Mouse (Mus musculus): Measurements from ENCODE around the gene Neil1. TPM values are rescaled to one million over a fixed set of nuclear protein-coding genes. Genes with fewer than 3 reads are reported as not detected.
A peak's percentile ranks its signal among the peaks of the same experiment; 100 is the strongest.

Gene Neil1
- total RNA-seq, 2 experiments from 2014 or later, result 5.8 to 6.2 TPM

- DNase-seq (ENCODE audit: low spot score), result no peak
Observed at GRCm38 (mm10) chr9:57139571-57139970, 8.5 kb downstream of the Neil1 start.

- DNase-seq (ENCODE audit: low spot score), result no peak
Observed at GRCm38 (mm10) chr9:57139110-57139509, 9.0 kb downstream of the Neil1 start.

- no peak for DNase-seq (ENCODE audit: low spot score)
Observed at GRCm38 (mm10) chr9:57138507-57138906, 9.6 kb downstream of the Neil1 start.

GRCm38 (mm10) chr9:57137777-57138176 is 10.3 kb downstream of the Neil1 start:
- DNase-seq (ENCODE audit: low spot score), result no peak

GRCm38 (mm10) chr9:57137246-57137645 is 10.9 kb downstream of the Neil1 start:
- no peak for DNase-seq (ENCODE audit: low spot score)

GRCm38 (mm10) chr9:57130577-57131433 is 17.3 kb downstream of the Neil1 start, which contains the start of gene Man2c1:
Gene Man2c1, plus strand, starts transcription at chr9:57130690.
- peak; percentile 95 for DNase-seq (ENCODE audit: low spot score)

GRCm38 (mm10) chr9:57129641-57130040 is 18.5 kb downstream of the Neil1 start:
- DNase-seq (ENCODE audit: low spot score), result no peak

- DNase-seq (ENCODE audit: low spot score), result no peak
Observed at GRCm38 (mm10) chr9:57117261-57117755, 30.8 kb downstream of the Neil1 start.

Other genes starting within 250 kb of the Neil1 start
- 1 to 10 TPM; 2.1 to 3.3 TPM for gene Snx33, start 219.9 kb downstream of the Neil1 start, total RNA-seq (2021)
- 10 to 100 TPM; 46.7 to 51.6 TPM for gene Imp3, start 210.8 kb downstream of the Neil1 start, total RNA-seq (2021)
- gene Snupn, start 197.4 kb downstream of the Neil1 start, total RNA-seq (2021), result 10 to 100 TPM; 10.8 to 11.5 TPM
- 1 to 10 TPM; 3.3 to 4.7 TPM for gene Ptpn9, start 153.4 kb downstream of the Neil1 start, total RNA-seq (2021)
- gene Sin3a, start 76.3 kb downstream of the Neil1 start, total RNA-seq (2021), result 10 to 100 TPM; 15.3 to 17.3 TPM
- 10 to 100 TPM; 25.4 to 31.6 TPM for gene Man2c1, start 17.6 kb downstream of the Neil1 start, total RNA-seq (2021)
- 10 to 100 TPM; 26.6 to 29.1 TPM for gene Commd4, start 10.0 kb upstream of the Neil1 start, total RNA-seq (2021)
- gene Trcg1, start 88.3 kb upstream of the Neil1 start, total RNA-seq (2021), result not detected
- 1 to 10 TPM; 2.9 to 4.0 TPM for gene 1700017B05Rik, start 114.3 kb upstream of the Neil1 start, total RNA-seq (2021)